Mouse (Mus musculus) CH12.LX (cell line): ENCODE data around the gene Fcf1. TPM values are rescaled to one million over a fixed set of nuclear protein-coding genes. Genes with fewer than 3 reads are reported as not detected.

ENCODE experiments used
- DNase-seq: peaks from one replicate; pipeline ENCODE4 v3.0.0-alpha.2; 2013; ENCODE audit errors: extremely low read depth
- H3K27ac ChIP-seq: 2 replicates; pipeline ENCODE4 v1.5.1; 2012; ENCODE audit warnings: low read depth, mild to moderate bottlenecking, control low read depth, moderate library complexity; ENCODE audit not compliant: insufficient read depth
- H3K27me3 ChIP-seq: replicated peaks from 2 replicates; pipeline ENCODE3; 2012; ENCODE audit warnings: inconsistent platforms
- H3K36me3 ChIP-seq, 2 experiments: replicated peaks in 1 of 2; 2 replicates each; pipeline versions ENCODE3 to v1.6.1; 2012; ENCODE audit warnings: inconsistent platforms in 1 of 2, low read length in 1 of 2, mild to moderate bottlenecking in 1 of 2, mixed read lengths in 1 of 2, moderate library complexity in 1 of 2; ENCODE audit not compliant: control insufficient read depth in 1 of 2, insufficient read depth in 1 of 2
- H3K4me1 ChIP-seq, 2 experiments: 2 replicates each; pipeline ENCODE4 v1.6.1; 2012; ENCODE audit warnings: inconsistent platforms in 1 of 2, moderate library complexity in 1 of 2; ENCODE audit not compliant: insufficient read depth in 2 of 2, control insufficient read depth in 1 of 2
- H3K4me2 ChIP-seq: 2 replicates; pipeline ENCODE4 v1.6.1; 2012; ENCODE audit warnings: low read depth, mild to moderate bottlenecking, control low read depth; ENCODE audit not compliant: poor library complexity, insufficient read depth, severe bottlenecking
- H3K4me3 ChIP-seq, 3 experiments: fragments of 150-350 bp in 1 of 3; sonication (generic) in 1 of 3; replicated peaks in 1 of 3; 2 replicates each; pipeline versions ENCODE3 to v1.5.1; 2011 to 2012; ENCODE audit warnings: low read depth in 2 of 3, low read length in 2 of 3, mild to moderate bottlenecking in 2 of 3, moderate library complexity in 2 of 3, control low read depth in 1 of 3, improper control_type of control experiment in 1 of 3, inconsistent platforms in 1 of 3, mixed read lengths in 1 of 3; ENCODE audit not compliant: poor library complexity in 1 of 3
- H3K79me2 ChIP-seq: replicated peaks from 2 replicates; pipeline ENCODE4 v1.6.1; 2012; ENCODE audit warnings: mild to moderate bottlenecking, moderate library complexity; ENCODE audit not compliant: control insufficient read depth, poor library complexity, insufficient read depth, severe bottlenecking; ENCODE audit errors: extremely low read depth
- H3K9ac ChIP-seq: 2 replicates; pipeline ENCODE4 v1.6.1; 2012; ENCODE audit warnings: low read depth, mild to moderate bottlenecking, control low read depth, moderate library complexity; ENCODE audit not compliant: insufficient read depth
- H3K9me3 ChIP-seq: replicated peaks from 2 replicates; pipeline ENCODE3; 2012; ENCODE audit warnings: low read length, inconsistent platforms, mixed read lengths
- CHD1 ChIP-seq: IDR thresholded peaks from 2 replicates; pipeline ENCODE4 v1.6.1; 2012; ENCODE audit warnings: low read depth, low read length, improper control_type of control experiment, inconsistent platforms
- CHD2 ChIP-seq: IDR thresholded peaks from 2 replicates; pipeline ENCODE4 v1.6.1; 2011; ENCODE audit warnings: low read length, improper control_type of control experiment
- CTCF ChIP-seq, 2 experiments: IDR thresholded peaks in 1 of 2; conservative IDR thresholded peaks in 1 of 2; 2 replicates each; pipeline ENCODE4 v1.5.1; 2011 to 2012; ENCODE audit warnings: low read depth in 2 of 2, low read length in 2 of 2, improper control_type of control experiment in 1 of 2, inconsistent platforms in 1 of 2, mild to moderate bottlenecking in 1 of 2, moderate library complexity in 1 of 2
- ELF1 ChIP-seq: IDR thresholded peaks from 2 replicates; pipeline ENCODE4 v1.6.1; 2014; ENCODE audit warnings: low read depth, mild to moderate bottlenecking, inconsistent platforms, low read length, improper control_type of control experiment
- EP300 ChIP-seq: IDR thresholded peaks from 2 replicates; pipeline ENCODE4 v1.6.1; 2011; ENCODE audit warnings: low read length, improper control_type of control experiment
- GABPA ChIP-seq: IDR thresholded peaks from 2 replicates; pipeline ENCODE4 v1.6.1; 2012; ENCODE audit warnings: low read depth, low read length, improper control_type of control experiment, inconsistent platforms; ENCODE audit not compliant: insufficient replicate concordance
- IRF4 ChIP-seq: IDR thresholded peaks from 2 replicates; pipeline ENCODE4 v1.6.1; 2014; ENCODE audit warnings: low read depth, mild to moderate bottlenecking, inconsistent platforms, low read length, improper control_type of control experiment
- JUN ChIP-seq: IDR thresholded peaks from 2 replicates; pipeline ENCODE4 v1.6.1; 2011; ENCODE audit warnings: low read depth, mild to moderate bottlenecking, low read length, improper control_type of control experiment, moderate library complexity; ENCODE audit not compliant: insufficient read depth
- JUND ChIP-seq: conservative IDR thresholded peaks from 2 replicates; pipeline ENCODE4 v1.6.1; 2011; ENCODE audit warnings: low read depth, low read length, improper control_type of control experiment
- MAFK ChIP-seq: IDR thresholded peaks from 2 replicates; pipeline ENCODE4 v1.6.1; 2011; ENCODE audit warnings: low read length, improper control_type of control experiment; ENCODE audit not compliant: insufficient replicate concordance
- MAX ChIP-seq: IDR thresholded peaks from 2 replicates; pipeline ENCODE4 v1.6.1; 2011; ENCODE audit warnings: low read length, improper control_type of control experiment
- MEF2A ChIP-seq: IDR thresholded peaks from 2 replicates; pipeline ENCODE4 v1.6.1; 2014; ENCODE audit warnings: low read depth, mild to moderate bottlenecking, inconsistent platforms, low read length, improper control_type of control experiment, borderline replicate concordance
- MXI1 ChIP-seq: IDR thresholded peaks from 2 replicates; pipeline ENCODE4 v1.6.1; 2011; ENCODE audit warnings: mild to moderate bottlenecking, low read depth, low read length, improper control_type of control experiment
- NRF1 ChIP-seq: IDR thresholded peaks from 2 replicates; pipeline ENCODE4 v1.6.1; 2014; ENCODE audit warnings: low read depth, mild to moderate bottlenecking, inconsistent platforms, low read length, improper control_type of control experiment, moderate library complexity
- PAX5 ChIP-seq: IDR thresholded peaks from 2 replicates; pipeline ENCODE4 v1.6.1; 2012; ENCODE audit warnings: low read length, inconsistent platforms, mixed read lengths
- POLR2A ChIP-seq: IDR thresholded peaks from 2 replicates; pipeline ENCODE4 v1.6.1; 2011; ENCODE audit warnings: low read depth, mild to moderate bottlenecking, improper control_type of control experiment, low read length
- POLR2AphosphoS2 ChIP-seq: IDR thresholded peaks from 2 replicates; pipeline ENCODE4 v1.6.1; 2011; ENCODE audit warnings: low read depth, low read length, improper control_type of control experiment
- RAD21 ChIP-seq: IDR thresholded peaks from 2 replicates; pipeline ENCODE4 v1.6.1; 2011; ENCODE audit warnings: low read depth, mild to moderate bottlenecking, low read length, improper control_type of control experiment, moderate library complexity
- USF1 ChIP-seq: IDR thresholded peaks from 2 replicates; pipeline ENCODE4 v1.6.1; 2014; ENCODE audit warnings: low read depth, mild to moderate bottlenecking, inconsistent platforms, low read length, improper control_type of control experiment
- ZC3H11A ChIP-seq: IDR thresholded peaks from 2 replicates; pipeline ENCODE4 v1.6.1; 2012; ENCODE audit warnings: low read depth, mild to moderate bottlenecking, inconsistent platforms, low read length, improper control_type of control experiment
- dilution Hi-C: fragments of 300-500 bp; cut with MboI; formaldehyde crosslinking; loops from 2 replicates; pipeline ENCODE4 v1.14.3; 2020; ENCODE audit warnings: low sequenced_read_pairs; ENCODE audit not compliant: extremely low pct_unique_long_range_greater_than_20kb, extremely low pct_ligation_motif_present
- in situ Hi-C: fragments of 300-500 bp; cut with MboI; formaldehyde crosslinking; loops from 3 replicates; pipeline ENCODE4 v1.14.3; 2019; ENCODE audit warnings: low sequenced_read_pairs, low pct_ligation_motif_present, low pct_unique_long_range_greater_than_20kb, mixed read lengths
- polyA plus RNA-seq: library from polyadenylated mRNA; unstranded; fragments of >175 nt; gene quantifications from 2 replicates; pipeline ENCODE4 v1.2.1, GENCODE M21; 2012; ENCODE audit warnings: low read depth; ENCODE audit not compliant: insufficient read length
- total RNA-seq, 2 experiments: library from RNA; depleted of rRNA; stranded (reverse); fragments of 300-350 nt in 1 of 2; fragments of >200 nt in 1 of 2; gene quantifications; 2 replicates each; pipeline ENCODE4 v1.2.3; 2012 to 2014

The Fcf1 gene
- total and polyA plus RNA-seq, 3 experiments = 152 to 273 (median 265) TPM

DNA sequence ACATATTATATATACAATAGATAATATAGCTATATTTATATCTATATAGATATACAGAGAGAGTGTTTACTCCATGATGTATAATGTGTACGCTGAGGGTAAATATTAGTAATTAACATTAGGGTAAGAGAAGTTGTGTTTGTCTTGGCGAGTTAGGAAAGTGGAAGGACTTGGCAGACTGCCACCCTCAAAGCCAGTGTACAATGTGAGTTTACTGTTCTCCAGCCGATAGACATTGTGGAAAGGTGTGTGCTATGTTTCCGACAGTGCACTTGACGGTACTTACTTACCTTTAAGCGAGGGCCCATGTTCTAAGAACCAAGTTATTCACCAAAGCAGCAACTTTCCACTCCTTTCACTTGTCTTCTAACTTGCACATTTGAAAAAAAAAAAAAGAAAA lies 19.9 kb upstream of the Fcf1 start:
- in situ Hi-C loops = no loop called here
- no peak overlapping the region for H3K4me3 ChIP-seq
- DNase-seq = no peak

DNA sequence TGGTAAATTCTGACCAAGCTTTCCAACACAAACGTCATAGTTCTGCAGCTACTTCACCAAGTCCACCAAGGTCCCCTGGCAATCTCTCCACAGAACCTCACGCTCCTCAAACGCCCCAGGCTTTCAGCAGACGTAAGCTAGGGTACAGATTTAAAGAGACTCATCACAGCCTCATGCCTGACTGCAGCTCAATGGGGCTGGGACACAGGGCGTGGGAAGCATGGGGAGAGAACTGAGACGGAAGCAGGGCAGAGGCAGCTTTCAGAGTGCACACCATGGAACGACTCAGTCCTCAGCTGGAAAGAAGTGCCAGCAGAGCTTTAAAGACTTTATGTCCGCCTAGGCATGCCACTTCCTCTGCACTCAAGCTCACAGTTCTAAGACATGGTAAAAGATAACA lies 19.2 kb upstream of the Fcf1 start:
- dilution Hi-C loops (no loop called here), in situ Hi-C loops (no loop called here)
- no peaks in the 10 kb centered on the region for H3K9me3 ChIP-seq
- TF ChIP-seq MAFK (no peak), GABPA (no peak)
- no peak overlapping the region for H3K27ac ChIP-seq
- H3K4me1 ChIP-seq = peaks cover 0 to 11% of the 10 kb centered on the region in 2 experiments; a peak in 2 of 4 replicates
- H3K4me3 ChIP-seq = no peak overlapping the region
- H3K79me2 ChIP-seq = no peaks in the 10 kb centered on the region; the same call in 1 of the 2 replicates
- H3K36me3 ChIP-seq = peaks cover 24 to 46% of the 10 kb centered on the region in 2 experiments
- DNase-seq = no peak
- no peak overlapping the region for H3K9ac ChIP-seq
- H3K4me2 ChIP-seq = no peak overlapping the region
- H3K27me3 ChIP-seq = no peaks in the 10 kb centered on the region

More for the DNA sequence above, 19.9 kb upstream of the Fcf1 start:
- H3K9me3 ChIP-seq = no peaks in the 10 kb centered on the region
- TF ChIP-seq RAD21 = no peak
- peaks cover 0 to 4% of the 10 kb centered on the region in 2 experiments; a peak in 2 of 4 replicates for H3K4me1 ChIP-seq
- no peak overlapping the region for H3K27ac ChIP-seq
- H3K9ac ChIP-seq = no peak overlapping the region
- dilution Hi-C loops = no loop called here
- H3K36me3 ChIP-seq = peaks cover 26 to 51% of the 10 kb centered on the region in 2 experiments
- H3K79me2 ChIP-seq = no peaks in the 10 kb centered on the region; the same call in 1 of the 2 replicates
- no peaks in the 10 kb centered on the region for H3K27me3 ChIP-seq
- no peak overlapping the region for H3K4me2 ChIP-seq

DNA sequence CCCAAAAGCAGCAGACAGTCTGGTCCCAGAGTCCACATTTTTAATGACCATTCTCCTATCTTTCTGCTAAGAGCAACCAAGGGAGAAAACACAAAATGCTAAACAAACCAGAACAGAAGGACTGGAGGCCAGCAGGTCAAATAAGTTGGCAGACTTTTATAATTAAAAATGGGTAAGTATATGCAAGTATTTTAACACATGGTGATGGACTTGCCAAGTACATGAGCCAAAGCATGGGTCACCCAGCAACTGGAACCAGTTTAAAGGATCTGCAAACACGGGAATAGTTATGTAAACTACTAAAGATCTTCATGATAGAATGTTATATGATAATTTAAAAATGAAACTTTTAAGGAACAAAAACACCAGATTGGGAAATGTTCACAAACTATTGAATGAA lies 18.3 kb upstream of the Fcf1 start:
- in situ Hi-C loops (no loop called here), dilution Hi-C loops (no loop called here)
- H3K27ac ChIP-seq = no peak overlapping the region
- no peaks in the 10 kb centered on the region; the same call in 1 of the 2 replicates for H3K79me2 ChIP-seq
- H3K4me1 ChIP-seq = peaks cover under 1 to 19% of the 10 kb centered on the region in 2 experiments
- no peaks in the 10 kb centered on the region for H3K27me3 ChIP-seq
- H3K9me3 ChIP-seq = no peaks in the 10 kb centered on the region
- no peak for DNase-seq
- no peak overlapping the region for H3K4me2 ChIP-seq
- H3K9ac ChIP-seq = no peak overlapping the region
- H3K36me3 ChIP-seq = peaks cover 18 to 40% of the 10 kb centered on the region in 2 experiments
- H3K4me3 ChIP-seq = no peak overlapping the region
- TF ChIP-seq POLR2A (no peak), MAX (no peak), EP300 (no peak), JUND (no peak), GABPA (no peak), PAX5 (no peak), CTCF (conservative IDR thresholded peaks at IDR 0.05 in 1 of 2, IDR thresholded peaks at IDR 0.05 in 1 of 2; ENCODE audit: low read depth in 2 of 2, low read length in 2 of 2) (no peak), CHD1 (no peak), POLR2AphosphoS2 (no peak), USF1 (no peak), IRF4 (no peak), MAFK (no peak), CHD2 (no peak), ELF1 (no peak), MXI1 (no peak), ZC3H11A (no peak), RAD21 (no peak), NRF1 (no peak), JUN (no peak), MEF2A (no peak)
